Mouse (Mus musculus) forebrain, postnatal 0 days (tissue): ENCODE results near the gene Wipf2. TPM values are rescaled to one million over a fixed set of nuclear protein-coding genes. Genes with fewer than 3 reads are reported as not detected.

Source experiments
- ATAC-seq: fragments of 200-750 bp; cut with Nextera tagmentation; 2 replicates; pipeline ENCODE4 v1.8.0; 2017; ENCODE audit warnings: mild to moderate bottlenecking, moderate library complexity
- DNase-seq: peaks from one replicate; pipeline ENCODE4 v3.0.0-alpha.2; 2015
- H3K27ac ChIP-seq: fragments of 300-500 bp; sonication (generic); 2 replicates; pipeline ENCODE4 v1.5.1; 2014; ENCODE audit warnings: low read depth, mild to moderate bottlenecking, antibody characterized with exemption, low read length, moderate library complexity, mixed read lengths
- H3K27me3 ChIP-seq: fragments of 300-500 bp; sonication (generic); 2 replicates; pipeline ENCODE4 v1.6.1; 2014; ENCODE audit warnings: mild to moderate bottlenecking, low read length, mixed read lengths; ENCODE audit not compliant: insufficient read depth
- H3K36me3 ChIP-seq: fragments of 300-500 bp; sonication (generic); 2 replicates; pipeline ENCODE4 v1.6.1; 2014; ENCODE audit warnings: mild to moderate bottlenecking, moderate library complexity; ENCODE audit not compliant: insufficient read depth
- H3K4me1 ChIP-seq: fragments of 300-500 bp; sonication (generic); 2 replicates; pipeline ENCODE4 v1.6.1; 2014; ENCODE audit warnings: antibody characterized with exemption; ENCODE audit not compliant: insufficient read depth
- H3K4me2 ChIP-seq: fragments of 300-500 bp; sonication (generic); 2 replicates; pipeline ENCODE4 v1.6.1; 2014; ENCODE audit warnings: low read depth, mild to moderate bottlenecking, moderate library complexity
- H3K4me3 ChIP-seq: fragments of 300-500 bp; sonication (generic); 2 replicates; pipeline ENCODE4 v1.5.1; 2014; ENCODE audit warnings: low read depth, low read length, mixed read lengths
- H3K9ac ChIP-seq: fragments of 300-500 bp; sonication (generic); 2 replicates; pipeline ENCODE4 v1.6.1; 2014; ENCODE audit warnings: mild to moderate bottlenecking
- H3K9me3 ChIP-seq: fragments of 300-500 bp; sonication (generic); 2 replicates; pipeline ENCODE4 v1.6.1; 2016; ENCODE audit warnings: low read length
- CTCF ChIP-seq: sonication (generic); IDR thresholded peaks from 2 replicates; pipeline ENCODE4 v1.5.1; 2016; ENCODE audit warnings: antibody characterized with exemption, control low read depth, low read depth
- WGBS: fragments of 180-500 bp; shearing (Covaris S2); extraction: QIAGEN DNeasy Blood & Tissue Kit; methylation state at CpG from one replicate; pipeline ENCODE4 v1.1.7; 2014; 5-methylcytosine and 5-hydroxymethylcytosine counted together
- polyA plus RNA-seq: library from polyadenylated mRNA; unstranded; fragments of >200 nt; fragmentation: Nextera tagmentation; extraction: Ambion mirVana; gene quantifications from 2 replicates; pipeline ENCODE4 v1.2.1, GENCODE M21; 2015
- total RNA-seq: library from RNA; depleted of rRNA; stranded (reverse); fragments of >200 nt; gene quantifications from 2 replicates; pipeline ENCODE4 v1.2.3, GENCODE M21; 2014

Wipf2 gene
- total and polyA plus RNA-seq, 2 experiments from 2014 or later, result 3.0 to 8.2 TPM

DNA sequence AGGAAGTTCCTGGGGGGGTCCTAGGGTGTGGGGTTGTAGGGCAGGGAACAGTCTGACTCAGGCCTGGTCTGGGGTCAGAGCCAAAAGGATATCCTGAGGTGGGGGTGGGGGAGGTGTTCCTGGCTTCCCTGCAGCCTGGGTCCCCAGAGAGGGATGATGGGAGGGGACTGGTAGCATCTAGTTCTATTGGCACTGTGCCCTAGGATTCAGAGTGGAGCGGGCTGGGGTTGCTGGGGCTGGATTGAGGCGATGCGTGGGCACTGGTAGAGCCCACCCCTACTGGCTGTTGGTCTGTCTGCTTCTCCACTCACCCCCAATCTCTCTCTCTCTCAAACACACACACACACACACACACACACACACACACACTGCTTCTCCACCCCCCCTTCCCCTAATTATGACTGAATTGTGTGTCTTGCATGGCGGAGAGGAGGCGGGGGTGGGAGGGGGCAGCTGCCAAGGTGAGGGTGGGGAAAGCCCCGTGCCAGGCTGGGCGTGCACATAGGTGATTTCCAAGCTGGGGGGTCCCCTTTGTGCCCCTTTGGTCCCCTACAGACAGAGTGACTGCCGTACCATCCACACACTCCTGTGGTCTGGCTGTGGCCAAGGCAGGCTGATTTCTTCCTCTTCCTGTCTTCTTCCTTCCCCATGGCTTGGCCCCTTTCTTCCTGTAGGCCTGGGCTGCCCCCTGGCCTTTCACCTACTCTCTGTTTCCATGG, 79.6 kb downstream of the Wipf2 start:
- Histone ChIP-seq H3K9me3 (no peaks in the 10 kb centered on the region), H3K27me3 (no peaks in the 10 kb centered on the region), H3K4me3 (no peak overlapping the region), H3K4me2 (0 out of 2 replicates have a peak overlapping the region, but pooled peaks have one; percentile 88), H3K36me3 (no peaks in the 10 kb centered on the region), H3K4me1 (peaks cover 27% of the 10 kb centered on the region), H3K9ac (peak overlapping the region; percentile 59; the same call in 1 of the 2 replicates), H3K27ac (peak overlapping the region; percentile 86)
- WGBS, result 39% methylated on average over 8 of the region's 8 CpGs
- TF ChIP-seq CTCF, result no peak
- ATAC-seq (no peak), DNase-seq (no peak)

- Histone ChIP-seq H3K4me1 (peaks cover 23% of the 10 kb centered on the region), H3K9me3 (no peaks in the 10 kb centered on the region), H3K9ac (no peak overlapping the region), H3K36me3 (no peaks in the 10 kb centered on the region), H3K4me2 (no peak overlapping the region), H3K27me3 (no peaks in the 10 kb centered on the region), H3K4me3 (no peak overlapping the region), H3K27ac (no peak overlapping the region)
- 32% methylated on average over 14 of the region's 14 CpGs for WGBS
- DNase-seq, result no peak
- ATAC-seq, result no peak
- no peak for TF ChIP-seq CTCF
Measured at GRCm38 (mm10) chr11:98943741-98944461, 80.5 kb downstream of the Wipf2 start.

DNA sequence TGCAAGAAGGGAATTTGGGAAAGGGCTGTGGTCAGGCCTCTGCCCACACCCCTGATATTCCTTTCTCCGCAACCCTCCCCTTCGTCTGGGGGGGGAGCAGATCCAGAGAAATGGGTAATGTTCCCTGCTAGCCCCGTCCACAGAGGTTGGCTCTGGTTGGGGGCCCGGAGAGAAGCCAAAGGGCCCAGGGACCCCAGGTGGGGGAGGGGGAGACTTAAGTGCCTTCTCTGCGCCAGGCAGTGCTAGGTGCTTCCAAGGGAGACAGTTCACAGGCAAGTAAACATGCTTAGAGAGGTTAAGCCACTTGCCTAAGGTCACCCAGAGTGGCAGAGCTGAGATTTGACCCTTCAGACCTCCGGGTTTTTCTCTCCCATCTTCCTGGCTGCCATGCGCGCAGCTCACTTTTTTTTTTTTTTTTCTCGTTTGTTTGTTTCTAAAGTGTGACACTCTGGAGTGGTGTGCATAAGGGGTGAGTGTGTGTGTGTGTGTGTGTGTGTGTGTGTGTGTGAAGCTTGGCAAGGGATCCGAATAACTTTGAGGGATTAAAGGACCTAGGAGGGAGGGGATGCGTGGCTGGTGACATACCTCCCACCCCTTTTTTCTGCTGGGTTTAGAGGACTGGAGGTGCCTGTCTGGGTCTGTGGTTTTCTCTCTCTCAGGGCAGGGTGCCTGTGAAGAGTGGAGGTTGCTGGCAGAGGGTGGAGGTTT, 81.6 kb downstream of the Wipf2 start:
- DNase-seq, result no peak
- Histone ChIP-seq H3K4me3 (no peak overlapping the region), H3K36me3 (0 out of 2 replicates have a peak, but pooled peaks cover under 1% of the 10 kb centered on the region), H3K4me1 (peaks cover 23% of the 10 kb centered on the region), H3K9me3 (no peaks in the 10 kb centered on the region), H3K27me3 (no peaks in the 10 kb centered on the region), H3K27ac (no peak overlapping the region), H3K9ac (no peak overlapping the region), H3K4me2 (no peak overlapping the region)
- no peak for ATAC-seq
- 40% methylated on average over 11 of the region's 11 CpGs for WGBS
- TF ChIP-seq CTCF, result no peak

DNA sequence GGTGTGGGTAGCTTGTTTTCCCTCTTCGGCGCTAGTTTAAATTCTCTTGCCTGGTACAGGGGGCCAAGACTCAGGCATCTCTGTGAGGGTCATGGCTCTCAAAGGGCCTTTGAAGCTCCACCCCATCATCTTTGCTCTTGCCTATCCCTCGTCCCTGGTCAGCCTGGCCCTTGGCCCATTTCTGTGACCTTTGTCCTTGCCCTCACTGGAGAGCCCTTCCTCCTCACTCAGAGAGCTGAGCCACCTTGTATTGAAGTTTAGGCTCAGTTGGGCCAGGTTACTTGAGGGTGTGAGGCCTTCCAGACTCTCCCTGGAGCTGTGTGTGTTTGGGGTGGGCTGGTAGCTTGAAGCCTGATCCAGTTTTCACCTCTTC, 82.2 kb downstream of the Wipf2 start:
- no peak overlapping the region for H3K4me2 ChIP-seq
- no peak overlapping the region for H3K9ac ChIP-seq
- peaks cover 18% of the 10 kb centered on the region for H3K4me1 ChIP-seq
- TF ChIP-seq CTCF, result no peak
- H3K27ac ChIP-seq, result no peak overlapping the region
- no peak for ATAC-seq
- DNase-seq, result no peak
- no peak overlapping the region for H3K4me3 ChIP-seq
- H3K36me3 ChIP-seq, result 0 out of 2 replicates have a peak, but pooled peaks cover 3% of the 10 kb centered on the region
- no peaks in the 10 kb centered on the region for H3K9me3 ChIP-seq
- WGBS, result 51% methylated on average over 3 of the region's 3 CpGs
- H3K27me3 ChIP-seq, result no peaks in the 10 kb centered on the region

DNA sequence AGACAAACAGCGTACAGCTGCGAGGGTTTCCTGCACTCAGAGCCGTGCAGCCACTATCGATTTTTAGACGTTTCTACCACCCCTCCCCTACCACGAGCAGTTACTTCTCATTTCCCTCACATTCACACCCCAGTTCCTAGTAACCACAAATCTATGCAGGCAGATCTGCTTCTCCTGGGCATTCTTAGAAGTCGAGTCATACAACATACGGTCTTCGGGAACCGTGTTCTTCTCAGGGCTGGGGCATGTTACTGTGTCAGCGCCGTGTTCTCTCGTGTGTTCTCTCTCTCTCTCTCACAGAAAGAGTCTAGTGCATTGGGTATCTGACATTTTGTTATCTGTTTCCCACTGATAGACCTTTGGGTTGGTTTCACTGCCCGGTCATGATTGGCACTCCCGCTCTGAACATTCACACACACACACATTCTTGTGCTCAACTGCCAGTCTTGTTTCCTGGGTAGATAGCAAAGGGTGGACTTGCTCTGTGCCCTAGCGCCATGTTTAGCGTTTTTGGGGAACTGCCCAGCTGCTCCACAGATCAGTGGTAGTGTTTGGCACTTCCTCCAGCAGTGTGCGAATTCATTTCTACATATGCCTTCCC, 84.6 kb downstream of the Wipf2 start:
- Histone ChIP-seq H3K9me3 (no peaks in the 10 kb centered on the region), H3K27me3 (no peaks in the 10 kb centered on the region), H3K4me2 (no peak overlapping the region), H3K36me3 (0 out of 2 replicates have a peak, but pooled peaks cover 3% of the 10 kb centered on the region), H3K4me3 (no peak overlapping the region), H3K9ac (no peak overlapping the region), H3K27ac (no peak overlapping the region), H3K4me1 (no peaks in the 10 kb centered on the region)
- no peak for TF ChIP-seq CTCF
- 86% methylated on average over 18 of the region's 18 CpGs for WGBS
- ATAC-seq (no peak), DNase-seq (no peak)

- H3K36me3 ChIP-seq, result 0 out of 2 replicates have a peak, but pooled peaks cover 3% of the 10 kb centered on the region
- no peak for ATAC-seq
- no peaks in the 10 kb centered on the region for H3K27me3 ChIP-seq
- DNase-seq, result no peak
- TF ChIP-seq CTCF, result no peak
- no peak overlapping the region for H3K4me2 ChIP-seq
- WGBS, result 76% methylated on average over 12 of the region's 12 CpGs
- H3K4me1 ChIP-seq, result peaks cover 6% of the 10 kb centered on the region; the same call in 1 of the 2 replicates
- H3K9me3 ChIP-seq, result no peaks in the 10 kb centered on the region
- H3K9ac ChIP-seq, result no peak overlapping the region
- no peak overlapping the region for H3K27ac ChIP-seq
- no peak overlapping the region for H3K4me3 ChIP-seq
Measured at GRCm38 (mm10) chr11:98949242-98949957, 86.0 kb downstream of the Wipf2 start.
